Mouse (Mus musculus) midbrain, embryonic 14.5 days (tissue): ENCODE results near the gene Wfdc10. TPM values are rescaled to one million over a fixed set of nuclear protein-coding genes. Genes with fewer than 3 reads are reported as not detected.

Experiments used
- ATAC-seq: fragments of 200-750 bp; cut with Nextera tagmentation; 2 replicates; pipeline ENCODE4 v1.8.0; 2017; ENCODE audit warnings: moderate number of reproducible peaks, moderate library complexity; ENCODE audit not compliant: low FRiP score, low TSS enrichment
- DNase-seq: peaks from one replicate; pipeline ENCODE4 v3.0.0-alpha.2; 2015
- H3K27ac ChIP-seq: fragments of 300-500 bp; sonication (generic); replicated peaks from 2 replicates; pipeline ENCODE4 v1.5.1; 2014; ENCODE audit warnings: mild to moderate bottlenecking, low read depth, low read length, moderate library complexity
- H3K27me3 ChIP-seq: fragments of 300-500 bp; sonication (generic); 2 replicates; pipeline ENCODE4 v1.6.1; 2014; ENCODE audit warnings: low read length, control low read depth, mixed read lengths; ENCODE audit not compliant: control insufficient read depth, insufficient read depth
- H3K36me3 ChIP-seq: fragments of 300-500 bp; sonication (generic); 2 replicates; pipeline ENCODE4 v1.6.1; 2014; ENCODE audit warnings: low read length, control low read depth; ENCODE audit not compliant: control insufficient read depth, insufficient read depth
- H3K4me1 ChIP-seq: fragments of 300-500 bp; sonication (generic); 2 replicates; pipeline ENCODE4 v1.6.1; 2014; ENCODE audit warnings: mild to moderate bottlenecking, antibody characterized with exemption, low read length, control low read depth; ENCODE audit not compliant: control insufficient read depth, insufficient read depth
- H3K4me2 ChIP-seq: fragments of 300-500 bp; sonication (generic); 2 replicates; pipeline ENCODE4 v1.6.1; 2014; ENCODE audit warnings: mild to moderate bottlenecking, low read length, moderate library complexity
- H3K4me3 ChIP-seq: fragments of 300-500 bp; sonication (generic); replicated peaks from 2 replicates; pipeline ENCODE4 v1.5.1; 2014; ENCODE audit warnings: low read depth, low read length
- H3K9ac ChIP-seq: fragments of 300-500 bp; sonication (generic); replicated peaks from 2 replicates; pipeline ENCODE4 v1.6.1; 2014; ENCODE audit warnings: mild to moderate bottlenecking, low read length, moderate library complexity
- H3K9me3 ChIP-seq: fragments of 300-500 bp; sonication (generic); 2 replicates; pipeline ENCODE4 v1.6.1; 2016; ENCODE audit warnings: low read length, control low read depth, mixed read lengths; ENCODE audit not compliant: control insufficient read depth
- WGBS: fragments of 180-500 bp; shearing (Covaris S2); extraction: QIAGEN DNeasy Blood & Tissue Kit; methylation state at CpG from one replicate; pipeline ENCODE4 v1.1.7; 2014; 5-methylcytosine and 5-hydroxymethylcytosine counted together
- polyA plus RNA-seq: library from polyadenylated mRNA; unstranded; fragments of >200 nt; fragmentation: Nextera tagmentation; extraction: Ambion mirVana; gene quantifications from 2 replicates; pipeline ENCODE4 v1.2.1, GENCODE M21; 2014

Gene Wfdc10
- polyA plus RNA-seq, 1 experiment from 2014 or later: not detected

DNA sequence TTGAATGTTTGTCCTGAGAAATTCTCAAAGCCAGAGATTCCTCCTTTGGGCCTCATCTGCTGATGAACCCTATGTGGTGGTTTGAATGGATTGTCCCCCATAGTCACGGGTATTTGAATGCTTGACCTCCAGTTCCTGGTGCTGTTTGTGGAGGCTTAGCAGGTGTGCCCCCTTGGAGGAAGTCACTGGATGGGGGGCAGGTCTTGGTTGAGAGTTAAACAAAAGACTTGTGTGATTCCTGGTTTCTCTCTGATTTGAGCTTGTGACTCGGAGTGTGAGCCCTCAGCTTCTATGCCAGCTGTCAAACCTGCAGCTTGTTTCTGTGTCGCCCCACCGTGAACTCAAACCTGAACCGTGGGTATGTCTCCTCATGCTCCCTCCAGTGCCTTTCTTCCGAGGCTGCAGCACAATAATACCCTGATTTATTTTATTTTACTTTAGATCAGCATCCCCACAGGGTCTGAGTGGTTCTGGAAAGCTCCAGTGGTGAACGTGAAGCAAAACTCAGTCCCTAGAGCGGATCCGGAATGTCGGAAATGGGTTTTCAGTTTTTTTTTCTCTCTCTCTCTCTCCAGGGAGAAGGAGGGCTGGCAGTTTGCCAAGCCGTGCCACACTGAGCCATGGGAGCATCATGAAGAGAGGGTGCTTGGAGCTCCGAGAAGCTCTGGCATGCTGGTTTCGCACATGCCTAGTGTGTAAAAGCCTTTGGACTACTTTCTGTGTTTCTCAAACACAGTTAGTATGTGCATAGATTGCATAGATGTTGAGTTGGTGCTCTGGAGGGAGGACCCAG is 13.8 kb upstream of the Wfdc10 start:
- Histone ChIP-seq H3K9ac (no peak overlapping the region), H3K4me1 (no peaks in the 10 kb centered on the region), H3K9me3 (no peaks in the 10 kb centered on the region), H3K4me3 (no peak overlapping the region), H3K4me2 (no peak overlapping the region), H3K27me3 (no peaks in the 10 kb centered on the region), H3K36me3 (no peaks in the 10 kb centered on the region), H3K27ac (no peak overlapping the region)
- no peak for DNase-seq
- WGBS: 76% methylated on average over 13 of the region's 13 CpGs
- ATAC-seq: no peak

DNA sequence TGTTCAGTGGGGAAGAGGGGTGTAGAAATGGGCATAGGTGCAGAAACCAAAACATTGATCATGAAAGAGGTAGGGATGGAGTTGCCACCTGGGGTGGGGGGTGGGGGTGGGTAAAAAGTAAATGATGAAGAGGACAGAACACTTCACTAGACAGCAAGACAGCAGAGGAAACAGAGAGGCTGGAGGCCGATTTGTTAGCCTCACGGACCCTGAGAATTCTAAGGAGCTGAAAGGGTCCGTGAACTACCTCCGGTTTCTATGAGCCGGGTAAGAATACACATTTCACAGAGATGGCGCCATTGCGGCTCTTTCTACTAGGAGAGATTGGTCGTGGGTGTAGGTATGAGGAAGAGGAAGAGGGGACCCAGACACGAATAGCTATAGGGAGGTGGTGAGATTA is 637 bp downstream of the Wfdc10 start, which contains the start of gene Wfdc9:
Gene Wfdc9 (minus strand): TSS at position 101 of the 400 bp plus-strand sequence.
- H3K27ac ChIP-seq: no peak within 1 kb of the TSS
- ATAC-seq: no peak
- WGBS: 81% methylated on average over 9 of the region's 9 CpGs
- DNase-seq: no peak
- H3K9me3 ChIP-seq: no peaks in the 10 kb centered on the region
- no peaks in the 10 kb centered on the region for H3K36me3 ChIP-seq
- H3K4me3 ChIP-seq: no peak within 1 kb of the TSS
- no peaks in the 10 kb centered on the region for H3K4me1 ChIP-seq
- H3K27me3 ChIP-seq: no peaks in the 10 kb centered on the region
- H3K4me2 ChIP-seq: no peak within 1 kb of the TSS
- H3K9ac ChIP-seq: no peak within 1 kb of the TSS

DNA sequence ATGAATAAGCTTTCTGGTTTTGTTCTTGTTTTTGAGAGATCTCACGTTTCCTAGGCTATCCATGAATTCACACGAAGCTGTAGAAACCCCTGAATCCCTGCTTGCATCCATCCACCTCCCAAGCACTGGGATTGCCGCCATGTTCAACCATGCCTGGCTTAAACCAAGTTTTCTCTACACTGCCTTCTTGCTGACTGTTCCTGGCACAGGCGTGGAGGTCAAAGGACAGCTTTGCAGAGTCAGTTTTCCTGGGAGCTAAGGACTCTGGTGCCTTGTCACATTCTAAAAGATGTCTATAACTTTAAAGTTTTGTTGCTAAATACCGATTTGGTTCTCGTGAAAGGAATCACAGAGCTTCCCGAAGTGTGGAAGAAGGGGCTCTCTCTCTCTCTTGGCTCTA is 9.0 kb downstream of the Wfdc10 start:
- H3K9me3 ChIP-seq: no peaks in the 10 kb centered on the region
- H3K4me3 ChIP-seq: no peak overlapping the region
- no peaks in the 10 kb centered on the region for H3K4me1 ChIP-seq
- ATAC-seq (no peak), DNase-seq (no peak)
- H3K27me3 ChIP-seq: no peaks in the 10 kb centered on the region
- WGBS: 89% methylated on average over 7 of the region's 7 CpGs
- H3K4me2 ChIP-seq: no peak overlapping the region
- H3K36me3 ChIP-seq: no peaks in the 10 kb centered on the region
- no peak overlapping the region for H3K9ac ChIP-seq
- no peak overlapping the region for H3K27ac ChIP-seq

DNA sequence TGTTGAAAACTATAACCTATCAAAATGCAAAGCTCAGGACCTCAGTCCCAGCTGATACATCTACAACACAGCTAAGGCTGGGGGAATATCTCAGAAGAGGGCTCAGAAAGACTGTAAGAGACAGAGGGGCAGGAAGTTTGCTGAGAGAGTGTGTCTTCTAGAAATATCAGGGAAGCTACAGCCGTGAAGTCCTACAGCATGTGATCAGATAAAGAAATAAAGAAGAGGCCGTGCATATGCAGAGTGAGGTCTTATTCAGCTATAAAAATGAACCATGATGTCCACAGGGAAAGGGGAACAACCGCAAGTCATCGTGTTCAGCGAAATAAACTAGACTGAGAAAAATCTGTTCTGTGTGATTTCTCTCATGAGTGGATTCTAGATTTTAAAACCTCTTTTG is 14.4 kb downstream of the Wfdc10 start:
- H3K4me3 ChIP-seq: no peak overlapping the region
- H3K36me3 ChIP-seq: no peaks in the 10 kb centered on the region
- H3K9me3 ChIP-seq: no peaks in the 10 kb centered on the region
- H3K9ac ChIP-seq: no peak overlapping the region
- no peak for DNase-seq
- 85% methylated on average over 5 of the region's 5 CpGs for WGBS
- H3K4me2 ChIP-seq: no peak overlapping the region
- H3K27ac ChIP-seq: no peak overlapping the region
- H3K27me3 ChIP-seq: no peaks in the 10 kb centered on the region
- no peaks in the 10 kb centered on the region for H3K4me1 ChIP-seq
- no peak for ATAC-seq

DNA sequence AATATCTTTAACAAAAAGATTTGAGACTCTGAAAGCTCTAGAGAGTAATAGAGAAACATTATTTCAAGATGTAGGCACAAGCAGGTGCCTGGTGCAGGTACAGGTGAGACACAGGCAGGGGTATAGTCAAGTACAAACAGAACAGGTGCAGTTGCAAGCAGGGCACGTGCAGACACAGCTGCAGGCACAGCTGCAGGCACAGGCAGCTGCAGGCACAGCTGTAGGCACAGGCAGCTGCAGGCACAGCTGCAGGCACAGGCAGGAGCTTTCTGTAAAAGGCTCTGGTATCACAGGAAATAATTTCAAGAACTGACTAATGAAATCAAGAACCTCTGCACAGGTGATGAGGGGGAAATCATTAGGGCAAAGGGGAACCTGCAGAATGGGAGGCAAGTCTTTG is 15.1 kb downstream of the Wfdc10 start:
- Histone ChIP-seq H3K9me3 (no peaks in the 10 kb centered on the region), H3K36me3 (no peaks in the 10 kb centered on the region), H3K4me1 (no peaks in the 10 kb centered on the region), H3K27me3 (no peaks in the 10 kb centered on the region), H3K27ac (no peak overlapping the region), H3K9ac (no peak overlapping the region), H3K4me3 (no peak overlapping the region), H3K4me2 (no peak overlapping the region)
- 20% methylated on average over 1 of the region's 1 CpGs for WGBS
- DNase-seq (no peak), ATAC-seq (no peak)

DNA sequence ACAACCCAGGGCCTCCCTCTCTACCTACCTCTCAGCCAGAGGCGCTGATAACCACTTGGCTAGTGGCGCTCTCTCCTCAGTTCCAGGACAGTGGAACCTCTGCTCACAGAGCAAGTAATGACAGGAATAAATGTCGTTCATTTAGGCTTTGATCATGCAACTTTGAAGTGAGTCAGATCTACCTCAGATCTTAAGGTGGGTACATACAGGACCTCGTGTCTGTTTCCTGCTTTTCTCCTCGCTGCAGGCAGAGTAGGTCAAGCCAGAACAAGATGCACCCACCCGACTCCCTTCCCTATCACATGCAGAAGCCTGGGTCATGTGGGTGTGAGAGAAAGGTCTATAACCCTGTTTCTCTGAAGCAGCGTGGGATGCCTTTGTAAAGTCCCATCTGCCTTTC is 18.1 kb downstream of the Wfdc10 start, which contains the start of gene Wfdc11:
Gene Wfdc11 (minus strand): TSS at position 101 of the 400 bp plus-strand sequence.
- Histone ChIP-seq H3K27ac (no peak within 1 kb of the TSS), H3K36me3 (no peaks in the 10 kb centered on the region), H3K27me3 (no peaks in the 10 kb centered on the region), H3K9me3 (no peaks in the 10 kb centered on the region), H3K4me3 (no peak within 1 kb of the TSS), H3K9ac (no peak within 1 kb of the TSS), H3K4me1 (no peaks in the 10 kb centered on the region), H3K4me2 (no peak within 1 kb of the TSS)
- ATAC-seq (no peak), DNase-seq (no peak)
- WGBS: 82% methylated on average over 7 of the region's 7 CpGs

DNA sequence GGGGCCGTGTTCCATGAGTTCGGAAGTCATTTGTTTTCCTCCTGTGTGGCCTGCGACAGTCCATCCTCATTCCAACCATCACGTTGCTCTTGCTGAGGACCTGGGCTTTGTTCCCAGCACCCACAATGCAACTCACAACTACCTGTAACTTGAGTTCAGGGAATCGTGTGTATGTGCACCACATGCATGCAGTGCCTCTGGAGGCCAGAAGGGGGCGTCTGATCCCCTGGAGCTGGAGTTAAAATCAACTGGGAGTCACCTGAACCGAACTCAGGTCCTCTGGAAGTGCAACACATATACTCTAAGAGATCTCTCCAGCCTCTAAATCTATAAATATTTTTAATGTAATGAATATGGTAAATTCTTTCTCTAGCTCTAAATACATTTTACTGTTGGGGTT is 20.3 kb downstream of the Wfdc10 start:
- Histone ChIP-seq H3K4me1 (no peaks in the 10 kb centered on the region), H3K27ac (no peak overlapping the region), H3K4me2 (no peak overlapping the region), H3K4me3 (no peak overlapping the region), H3K27me3 (no peaks in the 10 kb centered on the region), H3K9me3 (no peaks in the 10 kb centered on the region), H3K36me3 (no peaks in the 10 kb centered on the region), H3K9ac (no peak overlapping the region)
- DNase-seq (no peak), ATAC-seq (no peak)
- 82% methylated on average over 7 of the region's 7 CpGs for WGBS

DNA sequence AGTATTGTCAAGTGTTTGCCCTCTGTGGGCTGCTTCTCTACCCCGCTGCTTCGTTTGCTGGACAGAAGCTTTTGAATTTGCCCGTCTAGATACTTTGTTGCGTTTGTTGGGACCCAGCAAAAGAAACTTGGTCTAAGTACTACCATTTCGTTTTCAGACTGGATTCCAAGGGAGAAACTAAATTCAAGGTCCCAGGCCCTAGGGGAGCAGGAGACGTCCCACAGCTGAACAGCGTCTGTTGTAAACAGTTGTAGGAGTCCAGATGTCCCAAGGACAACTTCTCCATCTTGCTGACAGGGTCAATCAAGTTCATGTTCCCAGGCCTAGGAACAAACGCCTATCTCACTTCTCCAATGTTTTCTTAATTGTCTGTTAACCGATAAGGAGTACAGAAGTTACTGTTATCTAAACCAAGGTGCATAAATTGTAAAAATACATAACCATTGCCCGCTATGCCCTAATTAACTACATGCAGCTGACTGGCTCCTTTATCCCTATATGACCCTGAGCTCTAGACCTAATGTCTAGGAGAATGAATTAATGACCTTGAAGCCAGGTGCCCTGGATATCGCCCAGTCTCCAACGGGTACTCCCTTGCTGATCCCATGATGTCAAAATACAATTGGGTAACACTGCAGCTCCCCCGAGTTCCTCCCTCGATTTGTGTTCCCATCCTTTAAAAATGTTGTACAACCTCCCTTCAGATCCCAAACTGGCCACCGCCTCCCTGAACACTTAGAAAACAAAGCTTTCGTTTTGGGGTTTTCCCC is 21.3 kb downstream of the Wfdc10 start:
- H3K9me3 ChIP-seq: no peaks in the 10 kb centered on the region
- DNase-seq (no peak), ATAC-seq (no peak)
- no peak overlapping the region for H3K27ac ChIP-seq
- 89% methylated on average over 16 of the region's 16 CpGs for WGBS
- H3K9ac ChIP-seq: no peak overlapping the region
- H3K4me3 ChIP-seq: no peak overlapping the region
- H3K4me1 ChIP-seq: no peaks in the 10 kb centered on the region
- H3K27me3 ChIP-seq: no peaks in the 10 kb centered on the region
- no peaks in the 10 kb centered on the region for H3K36me3 ChIP-seq
- H3K4me2 ChIP-seq: no peak overlapping the region
